Mouse (Mus musculus): ENCODE results near the gene Cox14.

DNA sequence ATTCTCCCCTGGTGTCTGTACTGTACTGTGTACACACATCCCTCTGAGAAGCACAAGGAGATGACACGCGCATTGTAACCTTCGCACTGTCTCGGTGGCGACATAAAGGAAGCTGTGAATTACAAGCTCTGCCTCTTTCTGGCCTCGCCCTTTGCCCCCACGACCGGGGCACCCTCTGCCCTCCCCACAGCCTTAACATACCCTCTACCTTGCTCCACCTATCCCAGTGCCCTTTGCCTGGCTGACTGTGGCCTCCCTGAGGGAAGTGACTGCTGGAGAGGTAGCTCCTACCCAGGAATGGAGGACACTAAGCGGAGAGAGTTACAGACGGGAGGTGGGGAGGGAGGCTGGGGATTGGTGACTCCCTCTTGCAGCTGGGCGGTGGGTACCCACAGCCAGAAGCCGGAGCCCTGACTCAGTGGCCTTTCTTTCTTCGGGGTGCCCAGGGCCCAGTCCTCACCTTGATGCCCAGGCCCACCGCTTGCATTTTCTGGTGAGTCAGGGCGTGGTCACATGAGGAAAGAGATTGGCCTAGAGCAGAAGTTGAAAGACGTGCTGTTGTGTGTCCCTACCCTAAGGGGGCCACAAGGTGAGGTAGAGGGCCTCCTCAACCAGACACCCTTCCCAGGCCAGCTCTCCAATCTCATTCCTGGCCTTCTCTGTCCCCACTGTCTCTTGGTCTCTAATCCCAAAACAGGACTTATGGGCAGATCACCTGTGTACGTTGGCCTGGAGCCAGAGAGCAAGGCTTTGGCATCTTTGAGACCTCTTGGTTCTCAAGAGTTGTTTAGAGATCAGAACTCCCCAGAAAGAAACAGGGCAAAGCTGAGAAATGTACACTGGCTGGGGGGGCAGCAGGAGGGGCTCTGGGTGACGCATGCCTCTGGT is 25.0 kb upstream of the Cox14 start:
- no peak for TF ChIP-seq CTCF (IDR thresholded peaks at IDR 0.05; ENCODE audit: extremely low read depth, insufficient read length, insufficient replicate concordance, low read depth, low read length)
- peak; percentile 84 for TF ChIP-seq POLR2A (IDR thresholded peaks at IDR 0.05; ENCODE audit: low read depth, low read length)

Data from small intestine, adult 2 months (tissue).